Mouse (Mus musculus) heart, postnatal 10 days (tissue): ENCODE measurements at regions not wholly inside any gene's neighbourhood (a gene's known extent, or its start where the extent isn't known, plus 50 kb on each side); places are given as distances from the start of the nearest gene placed in this dataset.
A peak's percentile ranks its signal among the peaks of the same experiment; 100 is the strongest.

Experiments used
- DNase-seq, 2 experiments: peaks; one replicate each; pipeline ENCODE4 v3.0.0; 2021
- intact Hi-C: fragments of 180-260 bp; cut with DNase I; formaldehyde crosslinking; loops from one replicate; pipeline ENCODE4 v1.15.1; 2025

- DNase-seq, result no peak
- intact Hi-C loops, result loop anchor here (5.0 kb wide), 1 partner anchor 437 kb away; no protein-coding TSS in a partner anchor
Measured at GRCm38 (mm10) chr3:118418981-118419380, 142.9 kb upstream of the Dpyd start.

DNA sequence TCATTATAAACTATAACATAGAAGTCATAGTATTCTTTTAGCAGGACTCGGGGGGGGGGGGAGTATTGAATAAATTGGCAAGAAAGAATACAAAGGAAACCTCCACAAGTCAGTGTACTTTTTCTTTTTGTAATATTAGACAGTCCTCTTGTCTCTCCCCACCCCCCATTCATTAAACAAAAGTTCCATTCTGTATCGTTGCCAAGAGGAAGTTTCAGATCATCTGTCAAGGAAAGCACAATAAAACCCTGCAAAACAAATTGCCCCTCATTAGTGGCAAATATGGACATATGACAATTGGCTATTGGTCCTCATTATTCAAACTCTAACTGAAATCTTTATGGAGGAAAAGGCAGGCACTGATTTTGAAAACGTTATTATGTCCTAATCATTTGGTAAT is 140.2 kb upstream of the Dpyd start:
- no peak for DNase-seq
- intact Hi-C loops, result no loop called here

GRCm38 (mm10) chr3:118425748-118426147 is 136.2 kb upstream of the Dpyd start:
- DNase-seq, result no peak
- intact Hi-C loops, result loop anchor here (5.0 kb wide), 3 partner anchors 448 to 1767 kb away; no protein-coding TSS in a partner anchor

GRCm38 (mm10) chr3:118428523-118428922 is 133.4 kb upstream of the Dpyd start:
- intact Hi-C loops, result loop anchor here (5.0 kb wide), 3 partner anchors 451 to 1764 kb away; no protein-coding TSS in a partner anchor
- peak; percentile 41 to 63 for DNase-seq

DNA sequence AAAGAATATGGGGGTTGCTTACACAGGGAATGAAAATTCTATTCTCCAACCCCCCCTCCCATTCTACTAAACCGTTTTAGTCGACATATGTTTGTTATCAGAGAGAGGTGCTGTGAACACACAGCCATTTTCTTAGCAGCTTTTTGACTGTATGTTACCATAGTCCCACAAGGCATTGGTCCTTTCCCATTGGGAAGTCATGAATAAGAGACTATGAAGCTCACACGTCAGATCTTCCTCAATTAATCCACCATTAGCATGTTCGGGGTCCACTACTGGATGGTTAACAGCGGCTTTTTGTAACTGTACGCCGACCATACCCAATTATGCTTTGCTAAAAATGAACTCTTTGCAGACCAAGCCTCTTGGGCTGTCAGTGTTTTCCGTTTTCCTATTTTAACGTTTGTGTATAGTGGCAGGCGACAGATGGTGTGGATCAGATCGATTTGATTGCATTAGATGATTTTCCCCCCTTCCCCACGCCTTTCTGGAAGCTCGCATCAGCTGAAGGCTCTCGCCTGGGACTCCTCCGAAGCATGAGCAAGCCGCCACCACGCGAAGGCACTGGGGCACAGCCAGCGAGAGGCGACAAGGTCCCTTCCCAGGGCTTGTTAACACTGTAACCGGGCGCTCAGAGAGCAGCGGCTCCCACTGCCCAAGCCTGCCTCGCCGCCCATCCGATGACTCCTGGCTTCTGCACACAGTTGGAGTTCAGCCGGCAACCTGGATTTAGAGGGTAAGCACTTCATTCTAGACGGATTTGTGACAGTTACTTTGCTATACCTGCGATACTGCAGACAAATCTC is 131.9 kb upstream of the Dpyd start:
- DNase-seq, result no peak
- intact Hi-C loops, result loop anchor here (5.0 kb wide), 3 partner anchors 453 to 1762 kb away; no protein-coding TSS in a partner anchor

DNA sequence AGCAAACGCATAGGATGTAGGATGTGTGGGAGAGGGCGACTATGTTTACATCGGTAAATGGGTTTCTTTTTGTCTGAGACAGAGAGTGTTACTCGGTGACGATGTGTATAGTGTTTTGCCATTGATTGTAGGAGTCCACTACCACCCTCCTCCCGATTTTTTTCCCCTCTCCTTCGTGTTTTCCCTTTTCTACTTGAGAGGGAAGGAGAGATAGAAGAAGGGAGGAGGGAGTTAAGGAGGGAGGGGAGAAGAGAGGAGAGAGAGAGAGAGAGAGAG is 131.4 kb upstream of the Dpyd start:
- DNase-seq, result no peak
- intact Hi-C loops, result no loop called here

- DNase-seq, result peak; percentile 85 to 86
- intact Hi-C loops, result no loop called here
Measured at GRCm38 (mm10) chr3:118431031-118431723, 130.8 kb upstream of the Dpyd start.

GRCm38 (mm10) chr3:118433441-118434021 is 128.4 kb upstream of the Dpyd start:
- intact Hi-C loops, result no loop called here
- DNase-seq, result no peak

DNA sequence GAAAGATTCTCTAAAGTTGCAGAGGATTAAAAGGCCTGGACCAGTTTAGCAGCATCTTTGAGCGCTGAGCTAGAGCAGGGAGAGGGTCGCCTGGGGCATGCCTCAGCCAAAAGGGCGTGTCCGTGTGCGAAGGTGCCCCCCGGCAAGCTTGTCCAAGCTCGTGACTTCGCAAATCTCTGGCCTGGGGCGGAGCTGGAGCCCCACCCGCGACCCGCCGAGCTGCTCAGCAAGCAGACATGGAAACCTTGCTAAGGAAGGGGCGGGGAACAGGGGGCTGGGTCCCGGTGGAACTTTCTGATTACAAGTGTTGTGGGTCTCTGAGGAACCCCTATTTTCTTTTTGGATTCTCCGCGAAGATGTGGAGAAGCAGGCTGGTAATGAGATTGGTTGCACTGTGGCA is 127.6 kb upstream of the Dpyd start:
- no peak for DNase-seq
- intact Hi-C loops, result no loop called here

GRCm38 (mm10) chr3:118434847-118435246 is 127.1 kb upstream of the Dpyd start:
- intact Hi-C loops, result no loop called here
- DNase-seq, result no peak

GRCm38 (mm10) chr3:118435248-118435647 is 126.7 kb upstream of the Dpyd start:
- no peak for DNase-seq
- intact Hi-C loops, result no loop called here

- DNase-seq, result no peak
- intact Hi-C loops, result no loop called here
Measured at GRCm38 (mm10) chr3:118443742-118444332, 118.1 kb upstream of the Dpyd start.

DNA sequence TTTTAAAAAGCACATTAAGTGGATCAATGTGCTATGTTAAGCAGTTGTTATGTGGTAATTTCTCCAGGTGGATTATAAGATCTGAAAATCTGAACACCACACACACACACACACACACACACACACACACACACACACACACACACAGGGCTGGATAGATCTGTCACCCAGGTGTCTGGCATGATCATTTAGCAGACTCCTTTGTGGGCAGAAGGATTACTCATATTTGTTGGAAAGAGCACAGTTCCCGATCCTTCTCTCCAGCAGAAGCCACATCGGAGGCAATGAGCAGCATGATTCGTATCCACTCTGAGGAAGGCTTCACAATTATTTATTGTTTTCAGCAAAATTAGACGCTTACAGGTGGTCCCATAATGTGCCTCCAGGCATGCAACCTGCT is 116.6 kb upstream of the Dpyd start:
- DNase-seq, result no peak
- intact Hi-C loops, result no loop called here

GRCm38 (mm10) chr3:118459636-118460035 is 102.3 kb upstream of the Dpyd start:
- DNase-seq, result no peak
- intact Hi-C loops, result no loop called here

DNA sequence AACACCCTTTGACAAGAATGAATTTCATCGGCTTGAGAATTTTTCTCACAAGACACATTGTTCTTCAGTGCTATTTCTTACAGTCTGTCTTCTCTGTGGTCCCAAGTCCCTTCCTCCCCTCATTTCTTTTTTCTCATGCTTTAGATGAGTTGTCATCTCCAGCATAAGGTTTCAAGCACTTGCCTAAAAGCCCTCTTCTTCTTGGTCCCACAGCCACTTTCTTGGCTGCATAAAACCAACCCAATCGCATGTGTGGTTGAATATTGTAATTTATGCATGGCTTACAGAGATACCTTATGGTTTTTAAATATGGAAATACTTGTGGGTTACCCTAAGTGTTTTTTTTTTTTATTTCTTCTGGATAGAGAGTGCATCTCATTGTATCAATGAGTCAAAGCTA is 96.3 kb upstream of the Dpyd start:
- intact Hi-C loops, result no loop called here
- no peak for DNase-seq

- DNase-seq, result no peak
- intact Hi-C loops, result no loop called here
Measured at GRCm38 (mm10) chr3:118472215-118472799, 89.6 kb upstream of the Dpyd start.

GRCm38 (mm10) chr3:118478065-118478464 is 83.9 kb upstream of the Dpyd start:
- no peak for DNase-seq
- intact Hi-C loops, result no loop called here

- intact Hi-C loops, result no loop called here
- no peak for DNase-seq
Measured at GRCm38 (mm10) chr3:118480515-118481248, 81.2 kb upstream of the Dpyd start.

GRCm38 (mm10) chr3:118485966-118486365 is 76.0 kb upstream of the Dpyd start:
- DNase-seq, result no peak
- intact Hi-C loops, result no loop called here

DNA sequence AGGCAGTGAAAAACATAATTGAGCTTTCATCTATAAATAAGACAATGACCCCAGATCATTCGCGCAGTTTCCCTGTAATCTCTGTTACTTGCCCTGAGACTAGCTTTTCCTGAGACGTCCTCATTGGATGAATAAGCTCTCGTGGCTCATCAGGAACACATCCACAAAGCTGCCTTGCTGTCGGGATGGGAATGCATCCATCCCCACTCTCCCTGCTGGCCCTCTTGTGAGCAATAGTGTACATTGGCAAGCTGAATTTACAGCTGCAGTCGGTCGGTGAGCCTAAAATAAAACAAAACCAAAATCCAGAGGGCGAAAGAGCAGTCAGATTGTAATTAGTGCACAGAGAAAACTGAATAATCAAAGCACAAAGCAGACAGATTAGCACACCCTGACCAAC is 74.5 kb upstream of the Dpyd start:
- DNase-seq, result no peak
- intact Hi-C loops, result no loop called here
